Mouse (Mus musculus) myocyte (in vitro differentiated cells): ENCODE measurements around the gene Arid3c.

Experiments used
- CEBPB ChIP-seq: IDR thresholded peaks from 2 replicates; pipeline ENCODE4 v1.6.1; 2011; ENCODE audit warnings: mild to moderate bottlenecking, moderate library complexity; ENCODE audit not compliant: poor library complexity, insufficient read depth, severe bottlenecking
- E2F4 ChIP-seq: IDR thresholded peaks from one replicate; pipeline ENCODE4 v1.6.1; 2011; ENCODE audit warnings: mild to moderate bottlenecking, control low read depth, moderate library complexity; ENCODE audit not compliant: insufficient read depth
- MYOD1 ChIP-seq, 3 experiments: IDR thresholded peaks; one replicate each; pipeline ENCODE4 v1.6.1; 2011; ENCODE audit warnings: control low read depth in 2 of 3, low read depth in 2 of 3, mild to moderate bottlenecking in 2 of 3, moderate library complexity in 1 of 3; ENCODE audit not compliant: insufficient read length in 2 of 3, control insufficient read depth in 1 of 3
- MYOG ChIP-seq, 3 experiments: IDR thresholded peaks; one replicate each; pipeline ENCODE4 v1.6.1; 2011; ENCODE audit warnings: control low read depth in 2 of 3, low read depth in 2 of 3, mild to moderate bottlenecking in 2 of 3; ENCODE audit not compliant: insufficient read length in 2 of 3, control insufficient read depth in 1 of 3, insufficient read depth in 1 of 3
- POLR2A ChIP-seq: IDR thresholded peaks from one replicate; pipeline ENCODE4 v1.6.1; 2011; ENCODE audit warnings: low read depth, mild to moderate bottlenecking, control low read depth, moderate library complexity; ENCODE audit not compliant: insufficient read length
- POLR2AphosphoS2 ChIP-seq: IDR thresholded peaks from one replicate; pipeline ENCODE4 v1.6.1; 2011; ENCODE audit warnings: low read depth, control low read depth; ENCODE audit not compliant: insufficient read length
- TCF12 ChIP-seq: IDR thresholded peaks from one replicate; pipeline ENCODE4 v1.6.1; 2011; ENCODE audit warnings: mild to moderate bottlenecking, control low read depth; ENCODE audit not compliant: poor library complexity, insufficient read depth, severe bottlenecking
- USF1 ChIP-seq: IDR thresholded peaks from one replicate; pipeline ENCODE4 v1.6.1; 2011; ENCODE audit warnings: low read depth, mild to moderate bottlenecking, control low read depth, moderate library complexity

- TF ChIP-seq POLR2A: no peak
- TF ChIP-seq CEBPB: no peak
- peak in 1 of 3 experiments; percentile 16 for TF ChIP-seq MYOD1 (IDR thresholded peaks at IDR 0.05; ENCODE audit: control insufficient read depth in 1 of 3, insufficient read length in 2 of 3, low read depth in 2 of 3)
- TF ChIP-seq TCF12: no peak
- TF ChIP-seq POLR2AphosphoS2: no peak
- TF ChIP-seq MYOG (IDR thresholded peaks at IDR 0.05; ENCODE audit: control insufficient read depth in 1 of 3, insufficient read depth in 1 of 3, insufficient read length in 2 of 3, low read depth in 2 of 3): no peak
- no peak for TF ChIP-seq E2F4
- no peak for TF ChIP-seq USF1
Measured at GRCm38 (mm10) chr4:41707011-41707535, 23.9 kb downstream of the Arid3c start.
